Mouse (Mus musculus) spleen, adult 2 months (tissue): Measurements from ENCODE around the gene Hmcn1.

ENCODE experiments used
- CTCF ChIP-seq: fragments of 200-500 bp; IDR thresholded peaks from 2 replicates; pipeline ENCODE4 v1.5.1; 2011; ENCODE audit warnings: mild to moderate bottlenecking, inconsistent platforms; ENCODE audit not compliant: insufficient read depth, insufficient read length, insufficient replicate concordance; ENCODE audit errors: extremely low read depth
- POLR2A ChIP-seq: fragments of 200-500 bp; IDR thresholded peaks from 2 replicates; pipeline ENCODE4 v1.6.1; 2011; ENCODE audit warnings: low read depth, low read length, inconsistent platforms

GRCm38 (mm10) chr1:151034993-151035592, 41.9 kb upstream of the Hmcn1 start:
- TF ChIP-seq POLR2A = no peak
- peak; percentile 48; the same call in 1 of the 2 replicates for TF ChIP-seq CTCF
